Mouse (Mus musculus) right cerebral cortex, adult 2 months (tissue): ENCODE measurements around the gene Lrpap1.

ENCODE experiments used
- DNase-seq, 2 experiments: peaks; one replicate each; pipeline ENCODE4 v3.0.0; 2021 to 2022; ENCODE audit warnings: low spot score in 2 of 2

Gene Lrpap1

GRCm38 (mm10) chr5:35104960-35105921 is at the start of gene Lrpap1:
Gene Lrpap1 (minus strand): TSS chr5:35105766.
- peak; percentile 84 to 88 for DNase-seq

- no peak for DNase-seq
Measured at GRCm38 (mm10) chr5:35149939-35150338, 44.4 kb upstream of the Lrpap1 start.

GRCm38 (mm10) chr5:35149526-35149925 is 44.0 kb upstream of the Lrpap1 start:
- DNase-seq, result no peak

GRCm38 (mm10) chr5:35147963-35148767 is 42.6 kb upstream of the Lrpap1 start:
- DNase-seq, result no peak

- DNase-seq, result no peak
Measured at GRCm38 (mm10) chr5:35147155-35147962, 41.8 kb upstream of the Lrpap1 start.

GRCm38 (mm10) chr5:35146747-35147146 is 41.2 kb upstream of the Lrpap1 start:
- no peak for DNase-seq

- DNase-seq, result no peak
Measured at GRCm38 (mm10) chr5:35144716-35145115, 39.1 kb upstream of the Lrpap1 start.

GRCm38 (mm10) chr5:35143460-35144245 is 38.1 kb upstream of the Lrpap1 start:
- no peak for DNase-seq

- DNase-seq, result no peak
Measured at GRCm38 (mm10) chr5:35142910-35143309, 37.3 kb upstream of the Lrpap1 start.

GRCm38 (mm10) chr5:35141316-35141715 is 35.8 kb upstream of the Lrpap1 start:
- DNase-seq, result peak; percentile 70 to 73

GRCm38 (mm10) chr5:35138183-35138611 is 32.6 kb upstream of the Lrpap1 start:
- DNase-seq, result peak; percentile 67 to 80

GRCm38 (mm10) chr5:35137510-35138182 is 32.1 kb upstream of the Lrpap1 start:
- DNase-seq, result peak; percentile 90 to 93

- no peak for DNase-seq
Measured at GRCm38 (mm10) chr5:35135903-35136302, 30.3 kb upstream of the Lrpap1 start.

GRCm38 (mm10) chr5:35134286-35134685 is 28.7 kb upstream of the Lrpap1 start:
- DNase-seq, result no peak

- DNase-seq, result no peak
Measured at GRCm38 (mm10) chr5:35133468-35133867, 27.9 kb upstream of the Lrpap1 start.

- no peak for DNase-seq
Measured at GRCm38 (mm10) chr5:35132278-35132980, 26.9 kb upstream of the Lrpap1 start.

GRCm38 (mm10) chr5:35131773-35132172 is 26.2 kb upstream of the Lrpap1 start:
- peak; percentile 84 to 85 for DNase-seq

GRCm38 (mm10) chr5:35131237-35131636 is 25.7 kb upstream of the Lrpap1 start:
- DNase-seq, result no peak

- DNase-seq, result peak; percentile 35 to 49
Measured at GRCm38 (mm10) chr5:35129767-35130191, 24.2 kb upstream of the Lrpap1 start.
